In genomic region chr9:47422741-47423461, GRCm38 (mm10) we compare ENCODE assay signal across 8 mouse cellular contexts.
A peak's percentile ranks its signal among the peaks of the same experiment; 100 is the strongest.
DNase-seq lines count a peak whose midpoint lies in the region; ATAC-seq and TF ChIP-seq lines count a peak whose summit lies in the region.

No protein-coding gene starts in this region.

- no peak for ATAC-seq in hindbrain, embryonic 12.5 days (ENCODE audit: low FRiP score)
- ATAC-seq in kidney, embryonic 14.5 days (ENCODE audit: low FRiP score, low TSS enrichment) = peak; percentile 16; the same call in 1 of the 2 replicates
- peak; percentile 71 for ATAC-seq in limb, embryonic 12.5 days (ENCODE audit: insufficient number of reproducible peaks, insufficient read depth, low FRiP score, low TSS enrichment, low read depth)

- no peak for DNase-seq in hindbrain, embryonic 10.5 days (ENCODE audit: low spot score)
- DNase-seq in cerebellum, postnatal 36 days = peak; percentile 93
- peak; percentile 56 for DNase-seq in gastrocnemius, postnatal 25 days
- peak; percentile 83 for DNase-seq in ovary, postnatal 36 days (ENCODE audit: low spot score)
- DNase-seq in thymus, adult 2 months = no peak

- TF ChIP-seq POLR2A in thymus, adult 2 months (IDR thresholded peaks at IDR 0.05; ENCODE audit: control insufficient read depth, extremely low read depth, insufficient read depth, low read length, poor library complexity) = no peak

- no peaks in the 10 kb centered on the region for H3K9me3 ChIP-seq in hindbrain, embryonic 10.5 days
- no peaks in the 10 kb centered on the region for H3K9me3 ChIP-seq in hindbrain, embryonic 12.5 days (replicated peaks)
- H3K9me3 ChIP-seq in kidney, embryonic 14.5 days (ENCODE audit: control insufficient read depth, low read length) = no peaks in the 10 kb centered on the region
- H3K9me3 ChIP-seq in limb, embryonic 12.5 days = no peaks in the 10 kb centered on the region

- H3K4me3 ChIP-seq in hindbrain, embryonic 10.5 days = no peak overlapping the region
- H3K4me3 ChIP-seq in hindbrain, embryonic 12.5 days = no peak overlapping the region
- no peak overlapping the region for H3K4me3 ChIP-seq in kidney, embryonic 14.5 days (ENCODE audit: low read length)
- no peak overlapping the region for H3K4me3 ChIP-seq in limb, embryonic 12.5 days (replicated peaks)
- no peak overlapping the region for H3K4me3 ChIP-seq in thymus, adult 2 months (ENCODE audit: control insufficient read depth, insufficient read depth, low read length)

- no peak for TF ChIP-seq CTCF in thymus, adult 2 months (IDR thresholded peaks at IDR 0.05; ENCODE audit: borderline replicate concordance, control insufficient read depth, extremely low read depth, insufficient read depth, low read length, poor library complexity)

- H3K9ac ChIP-seq in hindbrain, embryonic 12.5 days = no peak overlapping the region
- no peak overlapping the region for H3K9ac ChIP-seq in kidney, embryonic 14.5 days (ENCODE audit: low read depth, low read length)
- H3K9ac ChIP-seq in limb, embryonic 12.5 days (replicated peaks) = no peak overlapping the region

- H3K27ac ChIP-seq in hindbrain, embryonic 10.5 days = peak overlapping the region; percentile 50; the same call in 1 of the 2 replicates
- H3K27ac ChIP-seq in hindbrain, embryonic 12.5 days = no peak overlapping the region
- no peak overlapping the region for H3K27ac ChIP-seq in kidney, embryonic 14.5 days (ENCODE audit: low read depth, low read length)
- H3K27ac ChIP-seq in limb, embryonic 12.5 days = no peak overlapping the region
- no peak overlapping the region for H3K27ac ChIP-seq in thymus, adult 2 months (ENCODE audit: control insufficient read depth, insufficient read depth, low read length)

- H3K4me2 ChIP-seq in hindbrain, embryonic 12.5 days (replicated peaks) = no peak overlapping the region
- H3K4me2 ChIP-seq in kidney, embryonic 14.5 days (replicated peaks; ENCODE audit: low read depth, low read length) = no peak overlapping the region
- H3K4me2 ChIP-seq in limb, embryonic 12.5 days = peak overlapping the region; percentile 23

- H3K4me1 ChIP-seq in hindbrain, embryonic 10.5 days (replicated peaks) = peaks cover 35% of the 10 kb centered on the region
- peaks cover 8% of the 10 kb centered on the region for H3K4me1 ChIP-seq in hindbrain, embryonic 12.5 days
- H3K4me1 ChIP-seq in kidney, embryonic 14.5 days (ENCODE audit: control insufficient read depth, insufficient read depth, low read length) = peaks cover 11% of the 10 kb centered on the region
- peaks cover 32% of the 10 kb centered on the region for H3K4me1 ChIP-seq in limb, embryonic 12.5 days (replicated peaks)
- H3K4me1 ChIP-seq in thymus, adult 2 months (replicated peaks; ENCODE audit: control insufficient read depth, insufficient read depth, low read length) = no peaks in the 10 kb centered on the region

- whole genome bisulfite sequencing in hindbrain, embryonic 10.5 days = 68% methylated on average over 8 of the region's 8 CpGs
- WGBS in hindbrain, embryonic 12.5 days = 63% methylated on average over 8 of the region's 8 CpGs
- WGBS in kidney, embryonic 14.5 days = 55% methylated on average over 8 of the region's 8 CpGs
- WGBS in limb, embryonic 12.5 days = 35% methylated on average over 8 of the region's 8 CpGs
- 82% methylated on average over 8 of the region's 8 CpGs for WGBS in thymus, adult 2 months

- H3K27me3 ChIP-seq in hindbrain, embryonic 10.5 days (ENCODE audit: insufficient read depth, poor library complexity, severe bottlenecking) = peaks cover 20% of the 10 kb centered on the region; the same call in 1 of the 2 replicates
- H3K27me3 ChIP-seq in hindbrain, embryonic 12.5 days = no peaks in the 10 kb centered on the region
- H3K27me3 ChIP-seq in kidney, embryonic 14.5 days (ENCODE audit: control insufficient read depth, insufficient read depth, low read length) = no peaks in the 10 kb centered on the region
- H3K27me3 ChIP-seq in limb, embryonic 12.5 days = 0 out of 2 replicates have a peak, but pooled peaks cover 12% of the 10 kb centered on the region
- no peaks in the 10 kb centered on the region for H3K27me3 ChIP-seq in thymus, adult 2 months (ENCODE audit: control insufficient read depth, insufficient read depth, low read length)

- H3K36me3 ChIP-seq in hindbrain, embryonic 10.5 days = no peaks in the 10 kb centered on the region
- H3K36me3 ChIP-seq in hindbrain, embryonic 12.5 days = no peaks in the 10 kb centered on the region
- H3K36me3 ChIP-seq in kidney, embryonic 14.5 days (ENCODE audit: control insufficient read depth, insufficient read depth, low read length) = no peaks in the 10 kb centered on the region
- H3K36me3 ChIP-seq in limb, embryonic 12.5 days = no peaks in the 10 kb centered on the region
- H3K36me3 ChIP-seq in thymus, adult 2 months (ENCODE audit: control insufficient read depth, insufficient read depth, low read length) = no peaks in the 10 kb centered on the region

Comparison
In these comparisons a context has a peak if more than half of its experiments do, and no peak if none do; other contexts are left out.
1. DNase-seq: peak in cerebellum, postnatal 36 days (2 of 2), gastrocnemius, postnatal 25 days (single experiment) and ovary, postnatal 36 days (single experiment); none in hindbrain, embryonic 10.5 days (single experiment) and thymus, adult 2 months (single experiment).